Comparison of ENCODE assay signal across 8 mouse cellular contexts in genomic region chr7:63445346-63445700, GRCm38 (mm10). TPM values are rescaled to one million over a fixed set of nuclear protein-coding genes. Genes with fewer than 3 reads are reported as not detected.
DNase-seq lines count a peak whose midpoint lies in the region; ATAC-seq lines count a peak whose summit lies in the region.
"Had no signal": no experiment of that assay in that cellular context is flagged by ENCODE, and none has a peak within 500 bp of the region (broad histone marks: within the 10 kb centered on the region; RNA-seq: fewer than 3 reads in every experiment).

No protein-coding gene starts in this region.

- no peak for ATAC-seq in intestine, embryonic 14.5 days (replicated peaks; ENCODE audit: low FRiP score, low TSS enrichment, low read depth)
- ATAC-seq in neural tube, embryonic 13.5 days (ENCODE audit: low read depth): no peak; the same call in 1 of the 2 replicates

- peak; percentile 31 to 58 for DNase-seq in left cerebral cortex, postnatal 14 days (ENCODE audit: low spot score in 2 of 2)
- no peak for DNase-seq in left cerebral cortex, postnatal 36 days (ENCODE audit: low spot score in 2 of 2)
- no peak for DNase-seq in forebrain, embryonic 10.5 days (ENCODE audit: extremely low spot score, low spot score)
- DNase-seq in intestine, embryonic 14.5 days (ENCODE audit: low spot score): no peak
- DNase-seq in c-Kit-positive CD71-positive TER-119-positive erythroid progenitor cells, embryonic 14.5 days (ENCODE audit: low spot score): no peak
- no peak for DNase-seq in adipocyte (ENCODE audit: low spot score)

- H3K27me3 ChIP-seq in forebrain, embryonic 10.5 days (ENCODE audit: poor library complexity, severe bottlenecking): peaks cover 28% of the 10 kb centered on the region
- peaks cover 22% of the 10 kb centered on the region for H3K27me3 ChIP-seq in intestine, embryonic 14.5 days (replicated peaks; ENCODE audit: control insufficient read depth, insufficient read depth, low read length)
- peaks cover 9% of the 10 kb centered on the region; the same call in 1 of the 2 replicates for H3K27me3 ChIP-seq in neural tube, embryonic 13.5 days

- intact Hi-C loops in left cerebral cortex, postnatal 14 days (cut with DNase I): loop anchor here (5.0 to 10.0 kb wide), 2 partner anchors 139 to 227 kb away; no protein-coding TSS in a partner anchor
- intact Hi-C loops in left cerebral cortex, postnatal 36 days (cut with DNase I): loop anchor here (2.0 to 10.0 kb wide), 3 partner anchors 101 to 223 kb away; no protein-coding TSS in a partner anchor

- H3K4me3 ChIP-seq in forebrain, embryonic 10.5 days: peak overlapping the region; percentile 75
- H3K4me3 ChIP-seq in intestine, embryonic 14.5 days (ENCODE audit: low read depth, low read length): peak overlapping the region; percentile 50
- H3K4me3 ChIP-seq in neural tube, embryonic 13.5 days: peak overlapping the region; percentile 83

- no peaks in the 10 kb centered on the region for H3K9me3 ChIP-seq in forebrain, embryonic 10.5 days
- H3K9me3 ChIP-seq in intestine, embryonic 14.5 days (ENCODE audit: control insufficient read depth, low read length): no peaks in the 10 kb centered on the region
- no peaks in the 10 kb centered on the region for H3K9me3 ChIP-seq in neural tube, embryonic 13.5 days

- no peaks in the 10 kb centered on the region for H3K36me3 ChIP-seq in forebrain, embryonic 10.5 days (replicated peaks)
- no peaks in the 10 kb centered on the region for H3K36me3 ChIP-seq in intestine, embryonic 14.5 days (ENCODE audit: control insufficient read depth, insufficient read depth, low read length)
- no peaks in the 10 kb centered on the region for H3K36me3 ChIP-seq in neural tube, embryonic 13.5 days

- H3K4me1 ChIP-seq in forebrain, embryonic 10.5 days: peaks cover 14% of the 10 kb centered on the region
- H3K4me1 ChIP-seq in intestine, embryonic 14.5 days (replicated peaks; ENCODE audit: control insufficient read depth, insufficient read depth, low read length): no peaks in the 10 kb centered on the region
- peaks cover 13% of the 10 kb centered on the region for H3K4me1 ChIP-seq in neural tube, embryonic 13.5 days (replicated peaks)

- WGBS in forebrain, embryonic 10.5 days: 25% methylated on average over 10 of the region's 10 CpGs
- 24% methylated on average over 10 of the region's 10 CpGs for WGBS in intestine, embryonic 14.5 days
- 23% methylated on average over 10 of the region's 10 CpGs for WGBS in neural tube, embryonic 13.5 days

- H3K4me2 ChIP-seq in intestine, embryonic 14.5 days (ENCODE audit: low read length): peak overlapping the region; percentile 87
- peak overlapping the region; percentile 86 for H3K4me2 ChIP-seq in neural tube, embryonic 13.5 days

- H3K9ac ChIP-seq in intestine, embryonic 14.5 days (ENCODE audit: low read length): peak overlapping the region; percentile 35; the same call in 1 of the 2 replicates
- peak overlapping the region; percentile 87 for H3K9ac ChIP-seq in neural tube, embryonic 13.5 days

- H3K27ac ChIP-seq in forebrain, embryonic 10.5 days: peak overlapping the region; percentile 82
- no peak overlapping the region for H3K27ac ChIP-seq in intestine, embryonic 14.5 days (ENCODE audit: low read depth)
- H3K27ac ChIP-seq in neural tube, embryonic 13.5 days (replicated peaks): peak overlapping the region; percentile 91

RNA-seq across cellular contexts. Expression of gene Otud7a, which starts 0.8 kb away (rescaled TPM):
- 10 to 100 TPM; 72.7 to 78.9 TPM for total RNA-seq in left cerebral cortex, postnatal 14 days (2021)
- 10 to 100 TPM; 80.5 to 84.1 TPM for total RNA-seq in left cerebral cortex, postnatal 36 days (2021)
- polyA plus RNA-seq in forebrain, embryonic 10.5 days (2016; fragmentation: Nextera tagmentation; extraction: Ambion mirVana): 0.61 and 1.2 TPM in 2 replicates
- polyA plus RNA-seq in intestine, embryonic 14.5 days (2014; fragmentation: Nextera tagmentation; extraction: Ambion mirVana): 0.94 and 1.5 TPM in 2 replicates
- 2.5 TPM in 2 replicates for polyA plus RNA-seq in neural tube, embryonic 13.5 days (2015; fragmentation: Nextera tagmentation; extraction: Ambion mirVana)
- polyA plus RNA-seq: gonadal fat pad, adult 2 months had no signal

Comparison
In these comparisons a context has a peak if more than half of its experiments do, and no peak if none do; other contexts are left out.
1. DNase-seq: peak in left cerebral cortex, postnatal 14 days (2 of 2); none in left cerebral cortex, postnatal 36 days (0 of 2), forebrain, embryonic 10.5 days (single experiment), intestine, embryonic 14.5 days (single experiment), c-Kit-positive CD71-positive TER-119-positive erythroid progenitor cells, embryonic 14.5 days (single experiment) and adipocyte (single experiment).
2. Peak in every context shown above with its lines, with median percentiles within 50 percentile points of each other: H3K4me3 ChIP-seq.